Mouse (Mus musculus) spleen, adult 2 months (tissue): Measurements from ENCODE around the gene Tmem156.

Experiments used
- CTCF ChIP-seq: fragments of 200-500 bp; IDR thresholded peaks from 2 replicates; pipeline ENCODE4 v1.5.1; 2011; ENCODE audit warnings: mild to moderate bottlenecking, inconsistent platforms; ENCODE audit not compliant: insufficient read depth, insufficient read length, insufficient replicate concordance; ENCODE audit errors: extremely low read depth
- POLR2A ChIP-seq: fragments of 200-500 bp; IDR thresholded peaks from 2 replicates; pipeline ENCODE4 v1.6.1; 2011; ENCODE audit warnings: low read depth, low read length, inconsistent platforms

DNA sequence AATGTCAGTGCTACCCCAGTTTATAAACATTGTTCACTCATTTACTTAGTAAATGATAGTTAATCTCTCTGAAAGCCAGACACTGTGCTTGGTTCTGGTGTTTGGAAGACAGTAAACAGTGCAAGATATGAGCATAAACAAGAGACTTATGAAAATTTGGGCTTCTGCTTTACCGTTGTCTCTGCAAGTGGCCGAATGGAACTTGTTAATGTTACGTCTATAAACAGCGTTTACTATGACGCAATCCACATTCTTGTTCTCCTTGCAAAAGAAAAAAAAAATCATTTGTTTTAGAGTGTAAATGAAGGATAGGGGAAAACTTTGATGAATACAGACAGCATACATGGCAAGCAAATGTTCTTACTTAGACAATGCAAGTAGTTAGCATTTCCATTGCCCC lies at the start of gene Tmem156:
- TF ChIP-seq POLR2A (no peak), CTCF (no peak)
